Mouse (Mus musculus) monocyte, adult 5-6 weeks (primary cell): ENCODE results near the gene B230217C12Rik. TPM values are rescaled to one million over a fixed set of nuclear protein-coding genes. Genes with fewer than 3 reads are reported as not detected.

ENCODE experiments used
- ATAC-seq: fragments of 153-309, 156-312 bp; replicated peaks from 2 replicates; pipeline ENCODE4 v1.8.0; 2017; ENCODE audit warnings: mild to moderate bottlenecking; ENCODE audit not compliant: low TSS enrichment, insufficient number of reproducible peaks, severe bottlenecking, poor library complexity, low FRiP score
- total RNA-seq: library from RNA; stranded (forward); fragments of 200-1000, 200-491, 200-594 nt; gene quantifications from 3 replicates; pipeline ENCODE4 v1.2.3, GENCODE M21; 2017

B230217C12Rik gene
- total RNA-seq, result 0.96 to 3.0 TPM in 2 of 3 replicates, not detected in the other

GRCm38 (mm10) chr11:97840539-97840954 lies at the start of gene B230217C12Rik:
Gene B230217C12Rik, plus strand, starts transcription at chr11:97840780.
- 0 out of 2 replicates have a peak, but pooled peaks have one; percentile 36 for ATAC-seq

GRCm38 (mm10) chr11:97793165-97793564 lies 47.4 kb upstream of the B230217C12Rik start:
- peak; percentile 66; the same call in 1 of the 2 replicates for ATAC-seq

GRCm38 (mm10) chr11:97796910-97797309 lies 43.7 kb upstream of the B230217C12Rik start:
- ATAC-seq, result no peak

GRCm38 (mm10) chr11:97797369-97798082 lies 43.1 kb upstream of the B230217C12Rik start:
- no peak for ATAC-seq

GRCm38 (mm10) chr11:97798083-97798435 lies 42.5 kb upstream of the B230217C12Rik start:
- no peak for ATAC-seq

- 0 out of 2 replicates have a peak, but pooled peaks have one; percentile 32 for ATAC-seq
These were observed 41.8 kb upstream of the B230217C12Rik start, which contains the start of gene Lasp1 for GRCm38 (mm10) chr11:97798782-97799145. Gene Lasp1, plus strand, starts transcription at chr11:97799000.

- ATAC-seq, result peak; percentile 84
These were observed 41.2 kb upstream of the B230217C12Rik start for GRCm38 (mm10) chr11:97799146-97799993.

GRCm38 (mm10) chr11:97799994-97800690 lies 40.4 kb upstream of the B230217C12Rik start:
- ATAC-seq, result peak; percentile 36

- ATAC-seq, result no peak
These were observed 39.7 kb upstream of the B230217C12Rik start for GRCm38 (mm10) chr11:97800691-97801408.

- no peak for ATAC-seq
These were observed 39.0 kb upstream of the B230217C12Rik start for GRCm38 (mm10) chr11:97801409-97802193.

- ATAC-seq, result no peak
These were observed 38.4 kb upstream of the B230217C12Rik start for GRCm38 (mm10) chr11:97802194-97802470.

GRCm38 (mm10) chr11:97802495-97802894 lies 38.1 kb upstream of the B230217C12Rik start:
- no peak for ATAC-seq

GRCm38 (mm10) chr11:97803847-97804246 lies 36.7 kb upstream of the B230217C12Rik start:
- ATAC-seq, result no peak

- no peak for ATAC-seq
These were observed 35.5 kb upstream of the B230217C12Rik start for GRCm38 (mm10) chr11:97804841-97805661.

- ATAC-seq, result no peak
These were observed 34.6 kb upstream of the B230217C12Rik start for GRCm38 (mm10) chr11:97805662-97806612.

- ATAC-seq, result no peak
These were observed 34.0 kb upstream of the B230217C12Rik start for GRCm38 (mm10) chr11:97806613-97806964.
